ENCODE assay signal across 9 mouse cellular contexts in genomic region chr19:40722137-40723038, GRCm38 (mm10). TPM values are rescaled to one million over a fixed set of nuclear protein-coding genes. Genes with fewer than 3 reads are reported as not detected.
A peak's percentile ranks its signal among the peaks of the same experiment; 100 is the strongest.
DNase-seq lines count a peak whose midpoint lies in the region; ATAC-seq and TF ChIP-seq lines count a peak whose summit lies in the region.
"Had no signal": no experiment of that assay in that cellular context is flagged by ENCODE, and none has a peak within 500 bp of the region (broad histone marks: within the 10 kb centered on the region; RNA-seq: fewer than 3 reads in every experiment).

No protein-coding gene starts in this region.

- H3K36me3 ChIP-seq in embryonic facial prominence, embryonic 12.5 days: no peaks in the 10 kb centered on the region
- H3K36me3 ChIP-seq in hindbrain, embryonic 11.5 days (ENCODE audit: control insufficient read depth, insufficient read depth, low read length): no peaks in the 10 kb centered on the region
- H3K36me3 ChIP-seq in midbrain, embryonic 10.5 days: no peaks in the 10 kb centered on the region
- H3K36me3 ChIP-seq in spleen, adult 2 months (ENCODE audit: control insufficient read depth, insufficient read depth, low read length): peaks cover 4% of the 10 kb centered on the region
- H3K36me3 ChIP-seq: liver, embryonic 15.5 days had no signal

- H3K9me3 ChIP-seq in embryonic facial prominence, embryonic 12.5 days: no peaks in the 10 kb centered on the region
- H3K9me3 ChIP-seq in hindbrain, embryonic 11.5 days (ENCODE audit: control insufficient read depth, low read length): no peaks in the 10 kb centered on the region
- H3K9me3 ChIP-seq in midbrain, embryonic 10.5 days (replicated peaks): no peaks in the 10 kb centered on the region
- H3K9me3 ChIP-seq: liver, embryonic 15.5 days had no signal

- no peak overlapping the region for H3K4me3 ChIP-seq in bone marrow, adult 2 months (replicated peaks; ENCODE audit: control insufficient read depth, low read depth, low read length)
- H3K4me3 ChIP-seq in embryonic facial prominence, embryonic 12.5 days: no peak overlapping the region
- no peak overlapping the region for H3K4me3 ChIP-seq in hindbrain, embryonic 11.5 days (ENCODE audit: low read depth, low read length)
- no peak overlapping the region for H3K4me3 ChIP-seq in midbrain, embryonic 10.5 days
- no peak overlapping the region for H3K4me3 ChIP-seq in spleen, adult 2 months (ENCODE audit: extremely low read depth, insufficient read depth, insufficient read length)
- H3K4me3 ChIP-seq: liver, embryonic 15.5 days had no signal

- 70% methylated on average over 11 of the region's 11 CpGs for WGBS in bone marrow, adult 2 months
- 51% methylated on average over 11 of the region's 11 CpGs for WGBS in embryonic facial prominence, embryonic 12.5 days
- WGBS in hindbrain, embryonic 11.5 days: 61% methylated on average over 11 of the region's 11 CpGs
- 59% methylated on average over 11 of the region's 11 CpGs for WGBS in midbrain, embryonic 10.5 days
- 74% methylated on average over 11 of the region's 11 CpGs for WGBS in spleen, adult 2 months

- TF ChIP-seq POLR2A in bone marrow, adult 2 months (IDR thresholded peaks at IDR 0.05; ENCODE audit: borderline replicate concordance, control insufficient read depth, low read depth, low read length): no peak
- TF ChIP-seq POLR2A in spleen, adult 2 months (IDR thresholded peaks at IDR 0.05; ENCODE audit: low read depth, low read length): no peak

- H3K4me2 ChIP-seq in embryonic facial prominence, embryonic 12.5 days (replicated peaks): no peak overlapping the region
- H3K4me2 ChIP-seq in hindbrain, embryonic 11.5 days (replicated peaks; ENCODE audit: low read depth, low read length): no peak overlapping the region
- H3K4me2 ChIP-seq: liver, embryonic 15.5 days had no signal

- DNase-seq in kidney, adult 18-20 months: peak; percentile 38
- no peak for DNase-seq in kidney, adult 11 months
- DNase-seq in hindbrain, embryonic 11.5 days (ENCODE audit: low spot score): peak; percentile 71
- peak; percentile 39 for DNase-seq in left cerebral cortex, adult 11 months (ENCODE audit: low spot score)
- DNase-seq in midbrain, embryonic 10.5 days (ENCODE audit: low spot score): peak; percentile 34
- DNase-seq in spleen, adult 2 months (ENCODE audit: low read depth in 1 of 2, low spot score in 2 of 2): peak; percentile 50 to 53

- ATAC-seq in embryonic facial prominence, embryonic 12.5 days (ENCODE audit: insufficient number of reproducible peaks, insufficient read depth, low FRiP score, low TSS enrichment): no peak
- peak; percentile 74; the same call in 1 of the 2 replicates for ATAC-seq in hindbrain, embryonic 11.5 days (ENCODE audit: low FRiP score)

- no peaks in the 10 kb centered on the region for H3K4me1 ChIP-seq in bone marrow, adult 2 months (ENCODE audit: control insufficient read depth, insufficient read depth, low read length)
- H3K4me1 ChIP-seq in embryonic facial prominence, embryonic 12.5 days: 0 out of 2 replicates have a peak, but pooled peaks cover 3% of the 10 kb centered on the region
- H3K4me1 ChIP-seq in hindbrain, embryonic 11.5 days (replicated peaks; ENCODE audit: control insufficient read depth, insufficient read depth, low read length): no peaks in the 10 kb centered on the region
- H3K4me1 ChIP-seq in midbrain, embryonic 10.5 days: 0 out of 2 replicates have a peak, but pooled peaks cover 2% of the 10 kb centered on the region
- H3K4me1 ChIP-seq in spleen, adult 2 months (ENCODE audit: control insufficient read depth, insufficient read depth, insufficient read length): no peaks in the 10 kb centered on the region
- H3K4me1 ChIP-seq: liver, embryonic 15.5 days had no signal

- no peaks in the 10 kb centered on the region for H3K27me3 ChIP-seq in embryonic facial prominence, embryonic 12.5 days
- H3K27me3 ChIP-seq in hindbrain, embryonic 11.5 days (ENCODE audit: control insufficient read depth, insufficient read depth, low read length): no peaks in the 10 kb centered on the region
- no peaks in the 10 kb centered on the region for H3K27me3 ChIP-seq in midbrain, embryonic 10.5 days (ENCODE audit: low read depth, poor library complexity, severe bottlenecking)
- no peaks in the 10 kb centered on the region for H3K27me3 ChIP-seq in spleen, adult 2 months (ENCODE audit: control insufficient read depth, insufficient read depth, low read length)
- H3K27me3 ChIP-seq: liver, embryonic 15.5 days had no signal

- no peak overlapping the region for H3K9ac ChIP-seq in embryonic facial prominence, embryonic 12.5 days
- H3K9ac ChIP-seq in hindbrain, embryonic 11.5 days (ENCODE audit: low read depth, low read length): no peak overlapping the region
- H3K9ac ChIP-seq: liver, embryonic 15.5 days had no signal

- TF ChIP-seq CTCF in bone marrow, adult 2 months (IDR thresholded peaks at IDR 0.05; ENCODE audit: control insufficient read depth, insufficient read depth, low read length): peak; percentile 42; the same call in 1 of the 2 replicates
- TF ChIP-seq CTCF in spleen, adult 2 months (IDR thresholded peaks at IDR 0.05; ENCODE audit: extremely low read depth, insufficient read depth, insufficient read length, insufficient replicate concordance): peak; percentile 57; the same call in 1 of the 2 replicates

- no peak overlapping the region for H3K27ac ChIP-seq in bone marrow, adult 2 months (ENCODE audit: control insufficient read depth, insufficient read depth, low read depth, low read length, poor library complexity)
- peak overlapping the region; percentile 26; the same call in 1 of the 2 replicates for H3K27ac ChIP-seq in embryonic facial prominence, embryonic 12.5 days
- H3K27ac ChIP-seq in hindbrain, embryonic 11.5 days (ENCODE audit: low read depth, low read length): no peak overlapping the region
- H3K27ac ChIP-seq in midbrain, embryonic 10.5 days (replicated peaks): no peak overlapping the region; the same call in 1 of the 2 replicates
- no peak overlapping the region for H3K27ac ChIP-seq in spleen, adult 2 months (ENCODE audit: insufficient read depth, low read length)
- H3K27ac ChIP-seq: liver, embryonic 15.5 days had no signal

RNA-seq across cellular contexts. Expression of gene Cc2d2b, which starts 26.2 kb away (rescaled TPM):
- polyA plus RNA-seq in bone marrow, adult 2 months (2011; ENCODE audit: insufficient read depth, insufficient read length, low replicate concordance, missing spikeins): 3.9 TPM in 1 of 2 replicates, not detected in the other
- 0.50 and 0.55 TPM in 2 replicates for polyA plus RNA-seq in embryonic facial prominence, embryonic 12.5 days (2016; fragmentation: Nextera tagmentation; extraction: Ambion mirVana)
- 0.20 and 0.61 TPM in 2 replicates for polyA plus RNA-seq in hindbrain, embryonic 11.5 days (2014; fragmentation: Nextera tagmentation; extraction: Ambion mirVana)
- 0.06 and 0.22 TPM in 2 replicates for polyA plus RNA-seq in midbrain, embryonic 10.5 days (2016; fragmentation: Nextera tagmentation; extraction: Ambion mirVana)
- polyA plus RNA-seq in spleen, adult 2 months (2012; rRNA removed): 0.04 TPM in 1 of 2 replicates, not detected in the other
